Mouse (Mus musculus): ENCODE data around the gene Olfr215.
"Not testable (repeated sequence)": the region's sequence is repeated elsewhere in the genome, so short reads cannot be mapped to it uniquely, and the experiment has no call there.

Gene Olfr215

DNA sequence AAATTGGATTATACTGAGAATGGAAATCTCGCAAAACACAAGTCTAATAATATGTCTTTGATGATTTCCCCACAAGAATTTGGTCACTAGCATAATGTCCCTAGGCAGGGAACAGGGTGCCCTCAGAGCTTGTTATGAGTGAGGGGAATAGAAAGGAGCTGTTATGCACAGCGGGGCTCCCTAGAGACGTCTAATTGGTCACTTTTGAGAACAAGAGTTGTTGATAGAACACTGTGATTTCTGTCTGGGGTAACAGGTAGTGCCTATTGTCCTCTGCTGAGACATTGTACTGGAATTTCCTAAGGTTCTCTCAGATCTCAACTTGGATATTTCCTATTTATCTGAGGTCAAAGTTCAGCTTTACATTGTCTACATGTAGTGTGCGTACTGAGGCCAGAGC is at the start of gene Olfr215:
Gene Olfr215 (minus strand): TSS at position 101 of the 400 bp plus-strand sequence.
- no peak for DNase-seq

DNA sequence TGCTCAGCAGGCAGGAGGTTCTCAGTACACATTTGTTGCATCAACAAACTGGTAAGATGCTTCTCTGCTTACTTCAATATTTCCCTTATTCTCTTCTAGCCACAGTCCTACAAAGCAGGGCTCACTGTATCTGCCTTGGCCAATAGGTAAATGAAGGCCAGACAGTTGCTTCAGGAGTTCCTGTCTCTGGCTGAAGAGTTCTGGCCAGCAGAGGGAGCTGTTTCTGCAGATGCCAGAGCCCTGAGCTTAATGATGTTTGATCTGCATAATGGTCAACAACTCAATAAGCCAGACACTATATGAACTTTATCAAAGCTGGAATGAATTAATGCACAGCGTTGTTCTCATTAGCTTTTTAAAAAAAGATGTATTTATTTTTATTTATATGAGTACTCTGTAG is 48.1 kb upstream of the Olfr215 start:
- DNase-seq = peak; percentile 65

DNA sequence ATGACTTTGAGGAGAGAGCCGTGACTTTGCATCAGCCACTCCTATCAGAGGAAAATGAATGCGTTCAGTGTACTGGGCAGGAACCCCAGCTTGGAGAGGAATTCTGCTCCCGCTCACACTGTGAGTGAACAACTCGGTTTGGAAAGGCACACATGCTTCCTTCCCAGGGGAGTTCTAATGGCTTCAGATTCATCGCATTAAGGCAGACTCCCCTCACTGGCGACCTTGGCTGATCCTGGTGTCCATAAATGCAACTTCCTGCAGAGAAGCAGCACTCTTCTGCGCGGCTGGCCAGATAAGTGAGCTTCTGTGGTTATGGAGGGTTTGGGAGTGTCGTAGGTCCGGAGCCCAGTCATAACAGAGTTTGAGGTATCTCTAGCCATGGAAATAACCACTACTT is 45.8 kb upstream of the Olfr215 start:
- DNase-seq = no peak

DNA sequence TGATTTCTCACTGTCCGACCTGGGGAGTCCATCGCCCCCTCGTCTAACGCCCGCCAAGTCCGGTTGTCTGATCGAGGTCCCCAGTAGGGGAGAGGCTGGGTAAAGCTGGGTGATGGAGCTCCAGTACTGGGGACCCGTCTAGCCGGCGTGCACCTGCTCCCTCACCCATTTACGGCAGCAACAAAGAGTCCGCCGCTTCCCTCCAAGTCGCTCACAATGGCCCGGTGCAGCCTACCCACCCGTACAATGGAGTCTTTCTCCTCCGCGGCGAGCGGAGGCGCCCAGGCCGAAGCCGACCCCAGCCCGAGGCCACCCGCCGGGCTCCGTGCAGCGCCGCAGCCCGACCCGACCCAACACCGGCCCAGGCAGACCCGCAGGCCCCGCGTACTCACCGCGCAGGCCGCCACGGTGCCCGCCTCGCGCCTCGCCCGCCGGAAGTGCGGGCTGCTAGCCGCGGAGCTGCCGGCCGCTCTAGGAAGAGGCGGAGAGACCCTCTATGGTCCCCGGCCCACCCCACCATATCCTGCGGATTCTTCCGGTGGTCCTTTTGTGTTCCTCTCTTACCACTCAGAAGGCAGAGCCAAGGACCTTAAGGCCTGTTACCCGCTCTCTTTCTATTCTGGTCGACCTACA is 44.7 kb upstream of the Olfr215 start, which contains the start of gene Zfp422:
Gene Zfp422 (minus strand): TSS at position 461 of the 633 bp plus-strand sequence.
- peak; percentile 58 for DNase-seq

DNA sequence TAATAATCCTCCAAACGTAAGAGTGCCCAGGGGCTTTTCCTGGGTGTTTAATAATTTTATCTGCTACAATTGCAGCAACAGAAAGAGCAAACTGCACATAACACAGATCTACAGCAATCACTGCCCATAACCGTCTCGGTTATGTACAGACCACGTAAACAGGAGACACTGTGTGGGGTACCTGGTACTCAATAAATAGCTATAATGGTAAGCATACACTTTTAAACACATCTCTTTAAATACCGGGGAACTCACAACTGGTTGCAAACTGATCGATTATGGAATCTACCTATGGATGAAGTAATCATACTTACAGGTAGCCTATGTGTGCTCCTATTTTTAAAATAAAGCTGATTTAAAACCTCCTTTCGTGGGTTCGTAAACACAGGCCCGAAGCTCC is 44.1 kb upstream of the Olfr215 start:
- no peak for DNase-seq

DNA sequence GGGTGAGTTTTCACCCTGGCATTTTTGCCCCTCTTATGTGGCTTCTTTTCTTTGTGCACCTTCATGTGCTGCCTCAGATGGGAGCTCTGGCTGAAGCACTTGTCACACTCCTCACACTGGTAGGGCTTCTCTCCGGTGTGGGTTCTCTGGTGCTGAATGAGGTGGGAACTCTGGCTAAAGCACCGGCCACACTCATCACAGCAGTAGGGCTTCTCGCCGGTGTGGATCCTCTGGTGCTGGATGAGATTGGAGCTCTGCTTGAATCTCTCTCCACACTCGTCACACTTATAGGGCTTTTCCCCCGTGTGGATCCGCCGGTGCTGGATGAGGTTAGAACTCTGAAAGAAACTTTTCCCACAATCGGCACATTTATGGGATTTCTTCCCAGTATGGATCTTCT is 42.4 kb upstream of the Olfr215 start:
- DNase-seq = not testable (repeated sequence)

DNA sequence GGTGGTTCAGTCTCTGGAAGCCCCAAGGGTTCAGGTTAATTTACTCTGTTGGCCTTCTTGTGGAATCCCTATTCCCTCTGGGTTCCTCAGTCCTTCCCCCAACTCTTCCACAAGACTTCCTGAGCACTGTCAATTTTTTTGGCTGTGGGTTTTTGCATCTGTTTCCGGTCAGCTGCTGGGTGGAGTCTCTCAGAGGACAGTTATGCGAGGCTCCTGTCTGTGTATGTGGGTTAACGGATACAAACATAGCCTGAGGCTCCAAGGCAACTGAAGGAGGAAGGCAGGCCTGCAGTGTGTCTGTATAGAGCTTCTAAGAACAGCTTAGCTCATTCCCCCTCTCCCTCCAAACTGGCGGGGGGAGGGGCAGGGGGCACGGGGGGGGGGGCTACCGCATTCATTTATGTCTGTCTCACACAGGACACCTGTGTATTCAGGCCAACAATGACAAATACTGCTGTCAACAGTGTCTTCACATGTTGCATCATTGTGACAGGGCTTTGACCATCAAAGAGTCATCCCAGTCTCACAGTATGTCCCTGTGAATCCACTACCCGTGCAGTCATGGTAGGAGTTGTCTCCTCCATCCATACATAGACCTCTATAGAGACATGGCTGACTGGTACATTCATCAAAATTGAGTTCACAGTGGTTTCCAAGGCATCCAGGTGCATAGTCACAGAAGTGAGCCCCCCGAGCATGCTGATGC is 37.5 kb upstream of the Olfr215 start:
- no peak for DNase-seq

DNA sequence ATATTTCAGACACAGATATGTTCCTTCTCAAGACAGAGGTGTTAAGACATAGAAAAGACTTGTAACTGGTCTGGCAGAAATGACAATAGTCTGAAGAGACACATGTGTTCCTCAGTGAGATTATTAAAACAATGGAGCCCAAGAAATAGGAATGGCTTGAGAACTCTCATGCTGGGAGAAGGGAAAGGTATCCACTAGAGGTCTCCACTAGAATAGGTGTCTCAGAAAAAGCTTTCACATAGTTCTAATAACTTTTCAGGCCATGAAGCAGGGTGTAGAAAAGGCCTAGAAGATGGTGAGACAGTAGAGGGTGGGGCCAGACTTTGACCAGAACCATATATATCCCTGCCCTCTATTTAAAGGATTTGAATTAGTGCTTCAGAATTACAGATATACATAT is 34.1 kb upstream of the Olfr215 start:
- DNase-seq = no peak

DNA sequence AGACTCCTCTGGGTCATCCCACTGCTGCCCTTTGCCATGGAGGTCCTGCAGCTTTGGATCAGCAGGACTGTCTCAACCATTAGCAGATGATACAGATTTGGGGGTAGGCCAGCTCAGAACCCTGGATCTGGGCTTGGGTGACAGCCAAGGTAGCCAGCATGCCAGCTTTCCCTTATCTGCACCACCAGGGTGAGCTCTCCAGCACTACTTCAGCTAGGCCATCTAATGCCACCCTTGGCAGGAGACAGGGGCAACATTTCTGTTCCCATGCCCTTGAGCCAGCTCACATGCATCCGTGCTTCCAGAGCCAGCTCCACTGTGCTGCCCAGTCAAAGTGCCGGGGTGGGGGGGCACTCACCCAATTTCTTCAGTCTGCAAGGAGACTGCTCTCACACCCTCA is 31.7 kb upstream of the Olfr215 start:
- DNase-seq = no peak

DNA sequence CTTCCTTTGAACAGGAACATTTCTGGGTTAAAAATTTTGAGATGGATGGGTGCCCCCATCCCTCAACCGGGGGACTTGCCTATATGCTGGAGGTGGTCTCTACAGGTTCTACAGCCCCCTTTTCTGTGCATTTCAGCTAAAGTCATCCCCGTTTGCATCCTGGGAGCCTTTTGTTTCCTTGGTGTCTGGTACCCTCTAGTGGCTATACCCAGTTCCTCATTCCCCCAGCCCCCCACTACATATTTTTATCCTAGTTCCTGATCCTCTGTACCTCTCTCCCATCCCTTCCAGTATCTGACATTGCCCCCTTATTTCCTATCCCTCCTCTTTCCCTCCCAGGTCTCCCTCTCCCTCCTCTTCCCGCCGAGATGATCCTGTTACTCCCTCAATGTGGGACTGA is 23.2 kb upstream of the Olfr215 start:
- no peak for DNase-seq

DNA sequence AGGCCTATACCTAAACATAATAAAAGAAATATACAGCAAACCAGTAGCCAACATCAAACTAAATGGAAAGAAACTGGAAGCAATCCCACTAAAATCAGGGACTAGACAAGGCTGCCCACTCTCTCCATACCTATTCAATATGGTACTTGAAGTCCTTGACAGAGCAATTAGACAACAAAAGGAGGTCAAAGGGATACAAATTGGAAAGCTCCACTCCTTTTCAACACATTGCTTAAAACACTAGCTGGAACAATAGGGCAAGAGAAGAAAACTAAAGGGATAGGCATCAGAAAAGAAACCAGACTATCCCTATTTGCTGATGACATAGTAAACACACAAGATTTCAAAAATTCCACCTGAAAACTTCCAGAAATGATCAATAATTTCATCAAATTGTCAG is 17.0 kb upstream of the Olfr215 start:
- not testable (repeated sequence) for DNase-seq

DNA sequence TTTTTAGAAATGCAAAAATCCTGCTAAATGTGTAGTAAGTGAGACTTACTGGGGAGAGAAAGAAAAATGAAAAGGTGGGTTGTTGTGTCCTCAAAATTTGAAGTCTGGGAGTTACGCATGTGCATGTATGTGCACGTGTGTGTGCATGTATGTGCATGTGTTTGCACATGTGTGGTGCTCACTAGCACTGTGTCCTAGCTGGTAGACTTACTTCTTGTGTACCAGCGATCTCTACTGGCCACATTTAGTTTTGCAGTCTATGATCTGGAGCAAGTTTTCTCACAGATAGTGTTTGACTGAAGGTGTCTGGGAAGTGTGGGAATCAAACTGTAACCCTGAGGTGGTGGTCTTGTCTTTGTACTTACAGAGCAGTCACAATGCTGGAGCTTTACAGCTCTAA is 14.2 kb downstream of the Olfr215 start:
- DNase-seq = peak; percentile 37

DNA sequence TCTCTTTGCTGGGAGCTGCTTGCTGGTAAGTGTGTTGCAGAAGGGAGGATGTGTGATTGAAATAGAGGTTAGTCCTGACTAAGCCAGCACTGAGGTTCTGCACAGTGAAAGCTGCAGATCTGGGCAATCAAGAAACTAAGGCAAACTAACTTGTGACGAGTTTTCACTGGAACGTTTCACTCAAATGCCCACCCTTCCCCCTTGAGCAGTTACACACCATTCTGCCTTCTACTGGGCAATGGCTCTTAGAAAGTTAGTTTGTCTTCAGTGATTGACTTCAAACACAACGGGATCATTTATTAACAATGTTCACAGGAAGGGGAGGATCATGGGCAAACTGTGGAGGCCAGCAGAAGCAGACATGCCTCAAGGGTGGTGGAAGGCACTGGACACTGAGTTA is 29.0 kb downstream of the Olfr215 start:
- no peak for DNase-seq

DNA sequence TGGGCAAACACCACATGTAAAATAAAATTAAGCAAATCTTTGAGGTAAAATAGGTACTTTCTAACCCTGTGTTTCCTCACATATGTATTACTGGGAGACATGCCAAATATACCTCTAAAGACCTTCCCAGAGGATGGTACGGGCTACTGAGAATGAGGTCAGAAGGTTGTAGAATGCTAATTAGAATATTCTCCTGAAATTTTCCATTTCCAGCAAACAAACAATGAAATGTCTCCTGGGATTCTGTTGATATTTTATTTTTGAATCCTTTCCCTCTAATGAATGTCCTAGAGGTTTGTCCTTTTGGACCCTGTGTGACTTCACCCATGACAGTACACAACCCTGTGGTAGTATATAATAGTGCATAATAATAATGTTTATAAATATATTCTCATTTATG is 30.1 kb downstream of the Olfr215 start, which contains the start of gene Olfr214:
Gene Olfr214 (plus strand): TSS at position 301 of the 400 bp plus-strand sequence.
- DNase-seq = no peak

DNA sequence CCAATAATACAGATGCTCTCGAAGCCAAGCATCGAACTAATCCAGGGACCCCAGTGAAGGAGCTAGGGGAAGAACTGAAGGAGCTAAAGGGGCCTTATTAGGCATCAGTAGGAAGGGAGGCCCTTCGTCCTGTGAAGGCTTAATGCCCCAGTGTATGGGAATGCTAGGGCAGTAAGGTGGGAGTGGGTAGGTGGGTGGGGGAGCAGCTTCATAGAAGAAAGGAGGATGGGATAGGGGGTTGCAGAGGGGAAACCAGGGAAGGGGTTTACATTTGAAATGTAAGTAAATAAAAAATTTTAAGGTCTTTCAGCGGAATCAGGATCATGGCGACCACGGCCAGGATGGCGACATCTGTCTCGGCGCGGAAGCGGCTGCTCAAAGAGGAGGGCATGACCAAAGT is 33.2 kb downstream of the Olfr215 start, which contains the start of gene Gm5580:
Gene Gm5580 (plus strand): TSS at position 301 of the 400 bp plus-strand sequence.
- DNase-seq = not testable (repeated sequence)

DNA sequence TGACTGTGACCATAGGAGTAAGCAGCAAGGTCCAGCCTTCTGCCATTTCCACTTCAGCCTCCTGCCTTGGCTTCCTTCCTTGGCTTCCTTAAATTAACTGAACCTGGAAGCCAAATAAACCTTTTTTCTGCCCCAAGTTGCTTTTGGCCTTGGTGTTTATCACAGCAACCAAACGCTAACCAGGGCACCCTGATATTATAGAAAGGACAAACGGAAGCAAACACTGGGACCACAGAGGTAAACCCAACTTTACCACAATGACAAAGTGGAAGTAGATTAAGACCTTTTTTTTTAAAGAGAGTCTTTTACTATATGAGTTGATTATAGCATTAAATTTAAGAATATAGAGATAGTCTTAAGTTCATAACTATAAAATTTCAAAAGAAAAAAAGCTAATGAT is 41.5 kb downstream of the Olfr215 start:
- DNase-seq = no peak

DNA sequence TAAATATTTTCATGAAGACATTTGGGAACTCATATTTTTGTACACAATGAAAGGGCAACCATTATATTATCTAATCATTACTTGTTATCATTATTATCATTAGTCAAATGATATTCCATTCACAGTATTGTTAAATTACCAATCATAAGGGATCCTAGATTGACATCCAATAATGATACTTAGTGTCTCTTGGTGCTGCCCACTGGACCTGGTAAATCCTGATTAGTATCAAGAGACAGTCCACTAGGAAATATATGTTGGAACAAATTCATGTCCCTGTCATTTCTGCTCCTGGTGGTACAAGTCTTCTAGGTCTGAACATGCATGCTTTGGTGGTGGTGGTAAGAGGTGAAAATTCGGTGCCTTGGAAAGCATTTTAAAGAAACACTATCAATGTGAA is 45.8 kb downstream of the Olfr215 start, which contains the start of gene Olfr213:
Gene Olfr213 (plus strand): TSS at position 301 of the 400 bp plus-strand sequence.
- DNase-seq = no peak
